Mouse (Mus musculus): ENCODE results near the gene Gp9. TPM values are rescaled to one million over a fixed set of nuclear protein-coding genes. Genes with fewer than 3 reads are reported as not detected.

Gene Gp9
- polyA plus RNA-seq, 1 experiment from 2014 or later: 1.5 TPM

DNA sequence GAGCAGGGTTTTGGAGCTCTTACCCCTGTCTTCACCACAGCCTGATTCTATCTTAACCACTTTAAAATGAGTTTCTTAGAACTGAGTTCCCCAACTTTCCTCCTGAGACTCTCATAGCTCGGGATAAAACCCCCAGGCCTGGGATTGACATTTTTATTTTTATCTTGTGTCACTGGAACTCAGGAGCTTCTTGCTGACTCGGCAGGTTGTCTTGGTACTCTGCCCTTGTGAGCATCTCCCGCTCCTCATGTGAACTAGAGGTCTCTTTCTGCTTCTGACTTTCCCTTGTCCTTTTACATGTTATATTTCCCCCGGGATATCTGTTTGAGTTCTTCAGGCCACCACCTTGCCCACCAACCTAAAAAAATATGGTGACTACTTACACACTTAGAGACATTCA is 40.9 kb upstream of the Gp9 start:
- Histone ChIP-seq H3K27me3 (replicated peaks; ENCODE audit: control insufficient read depth, insufficient read depth, low read length) (peaks cover 16% of the 10 kb centered on the region), H3K4me3 (ENCODE audit: low read length) (no peak overlapping the region), H3K4me1 (ENCODE audit: control insufficient read depth, insufficient read depth, low read length) (peaks cover 16% of the 10 kb centered on the region; the same call in 1 of the 2 replicates), H3K4me2 (ENCODE audit: low read depth, low read length) (no peak overlapping the region), H3K36me3 (ENCODE audit: control insufficient read depth, insufficient read depth, low read length) (no peaks in the 10 kb centered on the region), H3K9ac (ENCODE audit: low read depth, low read length) (no peak overlapping the region), H3K9me3 (ENCODE audit: control insufficient read depth, low read length) (no peaks in the 10 kb centered on the region), H3K27ac (ENCODE audit: low read length) (no peak overlapping the region)
- ATAC-seq: no peak
- WGBS: 82% methylated on average over 4 of the region's 4 CpGs

DNA sequence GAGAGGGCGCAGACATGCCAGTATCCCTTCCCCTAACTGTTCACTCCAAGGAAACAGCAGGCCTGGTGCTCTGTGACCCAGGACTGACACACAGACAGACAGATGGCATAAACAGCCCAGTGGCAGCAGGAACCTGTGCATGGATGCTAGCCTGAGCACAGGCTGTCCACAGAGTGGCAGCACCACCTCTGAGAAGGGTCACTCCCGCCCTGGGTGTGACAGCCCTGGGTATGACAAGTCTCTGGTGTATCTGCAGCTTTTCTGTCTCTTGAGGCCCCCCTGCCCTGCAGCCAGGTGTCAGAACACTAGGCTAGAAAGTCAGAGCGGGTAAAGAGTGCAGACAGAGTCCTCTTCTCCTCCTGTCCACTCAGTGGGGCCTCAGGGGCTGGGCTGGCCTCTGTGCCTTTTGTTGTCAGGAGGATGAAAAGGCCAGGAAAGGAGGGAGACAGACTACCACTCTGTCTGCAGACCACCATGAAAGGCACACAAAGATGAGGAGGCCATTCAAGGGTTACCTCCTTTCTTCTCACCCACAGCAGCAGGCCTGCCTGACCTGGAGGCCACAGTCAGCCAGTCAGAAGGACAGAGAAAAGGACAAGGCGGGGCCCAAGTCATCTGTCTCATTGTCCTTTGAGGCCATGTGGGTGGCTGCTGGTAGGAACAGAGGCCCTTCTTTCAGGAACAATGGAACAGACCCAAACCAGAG is 39.8 kb upstream of the Gp9 start:
- no peaks in the 10 kb centered on the region for H3K36me3 ChIP-seq (ENCODE audit: control insufficient read depth, insufficient read depth, low read length)
- ATAC-seq: no peak
- no peak overlapping the region for H3K27ac ChIP-seq (ENCODE audit: low read length)
- no peak overlapping the region for H3K4me2 ChIP-seq (ENCODE audit: low read depth, low read length)
- 66% methylated on average over 4 of the region's 4 CpGs for WGBS
- no peak overlapping the region for H3K4me3 ChIP-seq (ENCODE audit: low read length)
- no peak overlapping the region for H3K9ac ChIP-seq (ENCODE audit: low read depth, low read length)
- peaks cover 8% of the 10 kb centered on the region; the same call in 1 of the 2 replicates for H3K4me1 ChIP-seq (ENCODE audit: control insufficient read depth, insufficient read depth, low read length)
- H3K9me3 ChIP-seq (ENCODE audit: control insufficient read depth, low read length): no peaks in the 10 kb centered on the region
- H3K27me3 ChIP-seq (replicated peaks; ENCODE audit: control insufficient read depth, insufficient read depth, low read length): peaks cover 5% of the 10 kb centered on the region; the same call in 1 of the 2 replicates

DNA sequence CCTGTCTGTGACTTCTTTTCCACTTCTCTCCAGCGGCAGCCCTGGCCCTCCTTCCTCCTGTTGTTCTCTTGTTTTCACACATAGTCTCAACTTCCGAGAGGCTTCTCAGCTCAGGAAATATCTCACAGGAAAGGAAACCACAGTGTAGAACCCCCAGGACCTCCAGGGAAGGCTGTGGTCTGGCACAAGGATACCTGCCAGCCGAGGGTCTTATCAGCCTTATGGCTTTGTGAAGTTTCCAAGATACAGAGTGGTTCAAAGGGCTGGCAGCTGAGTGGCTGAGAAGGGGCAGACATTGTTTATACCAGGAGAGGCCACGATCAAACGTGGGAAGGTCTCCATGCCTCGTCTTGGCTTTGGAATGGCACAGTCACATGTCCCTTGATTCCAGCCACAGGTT is 38.0 kb upstream of the Gp9 start:
- Histone ChIP-seq H3K4me2 (ENCODE audit: low read depth, low read length) (no peak overlapping the region), H3K9me3 (ENCODE audit: control insufficient read depth, low read length) (no peaks in the 10 kb centered on the region), H3K4me3 (ENCODE audit: low read length) (no peak overlapping the region), H3K27me3 (replicated peaks; ENCODE audit: control insufficient read depth, insufficient read depth, low read length) (no peaks in the 10 kb centered on the region), H3K4me1 (ENCODE audit: control insufficient read depth, insufficient read depth, low read length) (no peaks in the 10 kb centered on the region), H3K9ac (ENCODE audit: low read depth, low read length) (no peak overlapping the region), H3K27ac (ENCODE audit: low read length) (no peak overlapping the region; the same call in 1 of the 2 replicates), H3K36me3 (ENCODE audit: control insufficient read depth, insufficient read depth, low read length) (no peaks in the 10 kb centered on the region)
- no peak for ATAC-seq
- 39% methylated on average over 6 of the region's 6 CpGs for WGBS

DNA sequence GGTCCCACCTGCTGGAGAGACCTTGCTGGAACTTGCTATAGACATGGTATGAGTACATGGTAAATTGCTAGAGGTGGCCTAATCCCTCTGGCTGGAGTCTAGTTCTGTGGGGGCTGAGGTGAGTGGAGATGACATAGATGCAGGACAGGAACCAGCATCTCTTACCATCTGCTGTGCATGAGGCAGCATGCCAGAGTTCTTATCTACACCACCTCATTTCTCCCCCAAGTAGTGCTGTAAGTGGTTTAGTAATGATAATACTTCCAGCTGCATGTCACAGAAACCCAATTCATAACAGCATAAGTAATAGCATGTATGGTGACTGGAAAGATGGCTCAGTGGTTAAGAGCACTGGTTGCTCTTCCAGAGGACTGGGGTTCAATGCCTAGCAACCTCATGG is 37.4 kb upstream of the Gp9 start:
- no peak; the same call in 1 of the 2 replicates for ATAC-seq
- Histone ChIP-seq H3K4me3 (ENCODE audit: low read length) (no peak overlapping the region), H3K4me1 (ENCODE audit: control insufficient read depth, insufficient read depth, low read length) (no peaks in the 10 kb centered on the region), H3K27ac (ENCODE audit: low read length) (no peak overlapping the region), H3K9ac (ENCODE audit: low read depth, low read length) (no peak overlapping the region), H3K9me3 (ENCODE audit: control insufficient read depth, low read length) (no peaks in the 10 kb centered on the region), H3K4me2 (ENCODE audit: low read depth, low read length) (no peak overlapping the region), H3K36me3 (ENCODE audit: control insufficient read depth, insufficient read depth, low read length) (no peaks in the 10 kb centered on the region), H3K27me3 (replicated peaks; ENCODE audit: control insufficient read depth, insufficient read depth, low read length) (no peaks in the 10 kb centered on the region)

DNA sequence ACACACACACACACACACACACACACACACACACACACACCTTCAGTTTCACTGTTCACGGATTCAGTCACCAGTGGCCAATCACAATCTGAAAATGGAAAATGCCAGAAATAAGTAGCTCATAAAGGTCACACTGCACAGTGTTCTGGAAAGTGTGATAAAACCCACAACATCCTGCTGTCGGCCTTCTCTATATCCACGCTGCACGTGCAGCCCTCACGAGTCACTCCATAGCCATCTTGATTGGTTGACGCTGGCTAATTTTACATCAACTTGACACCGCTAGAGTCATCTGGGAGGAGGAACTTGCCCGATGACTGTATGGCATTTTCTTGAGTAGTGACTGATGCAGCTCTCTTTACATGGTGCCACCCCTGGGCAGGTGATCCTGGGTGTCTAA is 35.9 kb upstream of the Gp9 start:
- no peak for ATAC-seq
- WGBS: 83% methylated on average over 8 of the region's 8 CpGs
- 0 out of 2 replicates have a peak, but pooled peaks cover 6% of the 10 kb centered on the region for H3K4me1 ChIP-seq (ENCODE audit: control insufficient read depth, insufficient read depth, low read length)
- no peak overlapping the region for H3K4me2 ChIP-seq (ENCODE audit: low read depth, low read length)
- H3K27me3 ChIP-seq (replicated peaks; ENCODE audit: control insufficient read depth, insufficient read depth, low read length): no peaks in the 10 kb centered on the region
- H3K4me3 ChIP-seq (ENCODE audit: low read length): no peak overlapping the region
- no peak overlapping the region for H3K27ac ChIP-seq (ENCODE audit: low read length)
- H3K9me3 ChIP-seq (ENCODE audit: control insufficient read depth, low read length): no peaks in the 10 kb centered on the region
- H3K9ac ChIP-seq (ENCODE audit: low read depth, low read length): no peak overlapping the region
- no peaks in the 10 kb centered on the region for H3K36me3 ChIP-seq (ENCODE audit: control insufficient read depth, insufficient read depth, low read length)

DNA sequence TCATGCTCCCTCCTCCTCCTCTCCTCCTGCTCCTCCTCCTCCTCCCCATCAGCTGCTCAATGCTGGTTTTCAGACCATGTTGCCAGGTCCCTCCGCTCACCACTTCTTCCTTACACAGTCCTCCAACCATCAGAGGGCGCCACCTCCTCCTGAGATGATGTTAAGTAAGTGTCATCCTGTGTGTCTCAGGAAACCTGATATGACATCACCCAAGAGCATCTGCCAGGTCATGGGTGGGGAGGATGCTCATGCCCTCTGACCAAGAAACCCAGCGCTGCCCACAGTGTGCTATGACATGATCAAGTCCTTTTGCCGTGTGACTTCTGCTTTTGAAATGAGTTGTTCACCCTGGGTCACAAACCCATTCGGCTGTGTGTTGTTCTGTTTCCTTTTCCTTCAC is 35.1 kb upstream of the Gp9 start:
- Histone ChIP-seq H3K27me3 (replicated peaks; ENCODE audit: control insufficient read depth, insufficient read depth, low read length) (no peaks in the 10 kb centered on the region), H3K27ac (ENCODE audit: low read length) (no peak overlapping the region), H3K9ac (ENCODE audit: low read depth, low read length) (no peak overlapping the region), H3K36me3 (ENCODE audit: control insufficient read depth, insufficient read depth, low read length) (no peaks in the 10 kb centered on the region), H3K4me2 (ENCODE audit: low read depth, low read length) (no peak overlapping the region), H3K4me3 (ENCODE audit: low read length) (no peak overlapping the region), H3K4me1 (ENCODE audit: control insufficient read depth, insufficient read depth, low read length) (0 out of 2 replicates have a peak, but pooled peaks cover 6% of the 10 kb centered on the region), H3K9me3 (ENCODE audit: control insufficient read depth, low read length) (no peaks in the 10 kb centered on the region)
- 80% methylated on average over 5 of the region's 5 CpGs for WGBS
- ATAC-seq: no peak

DNA sequence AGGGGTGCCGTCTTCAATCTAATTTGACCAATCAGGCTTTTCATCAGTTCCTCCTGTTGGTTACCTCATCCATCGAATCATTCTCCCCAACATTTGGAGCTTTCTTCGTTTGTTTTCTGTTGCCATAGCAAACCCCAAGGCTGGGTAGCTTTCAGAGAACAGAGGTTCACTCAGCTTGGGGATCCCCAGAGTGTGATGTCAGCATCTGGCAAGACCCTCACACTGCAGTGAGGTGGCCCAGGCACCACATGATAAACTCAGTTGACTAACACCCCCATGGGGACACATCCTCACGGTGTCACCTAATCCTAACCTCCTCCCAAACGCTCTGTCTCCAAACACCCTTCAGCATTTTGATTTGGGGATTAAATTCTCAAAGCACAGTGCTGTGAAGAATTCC is 34.6 kb upstream of the Gp9 start:
- Histone ChIP-seq H3K4me3 (ENCODE audit: low read length) (no peak overlapping the region), H3K9me3 (ENCODE audit: control insufficient read depth, low read length) (no peaks in the 10 kb centered on the region), H3K27ac (ENCODE audit: low read length) (no peak overlapping the region), H3K27me3 (replicated peaks; ENCODE audit: control insufficient read depth, insufficient read depth, low read length) (no peaks in the 10 kb centered on the region), H3K4me2 (ENCODE audit: low read depth, low read length) (no peak overlapping the region), H3K4me1 (ENCODE audit: control insufficient read depth, insufficient read depth, low read length) (0 out of 2 replicates have a peak, but pooled peaks cover 6% of the 10 kb centered on the region), H3K9ac (ENCODE audit: low read depth, low read length) (no peak overlapping the region), H3K36me3 (ENCODE audit: control insufficient read depth, insufficient read depth, low read length) (no peaks in the 10 kb centered on the region)
- no peak for ATAC-seq
- 77% methylated on average over 5 of the region's 5 CpGs for WGBS

DNA sequence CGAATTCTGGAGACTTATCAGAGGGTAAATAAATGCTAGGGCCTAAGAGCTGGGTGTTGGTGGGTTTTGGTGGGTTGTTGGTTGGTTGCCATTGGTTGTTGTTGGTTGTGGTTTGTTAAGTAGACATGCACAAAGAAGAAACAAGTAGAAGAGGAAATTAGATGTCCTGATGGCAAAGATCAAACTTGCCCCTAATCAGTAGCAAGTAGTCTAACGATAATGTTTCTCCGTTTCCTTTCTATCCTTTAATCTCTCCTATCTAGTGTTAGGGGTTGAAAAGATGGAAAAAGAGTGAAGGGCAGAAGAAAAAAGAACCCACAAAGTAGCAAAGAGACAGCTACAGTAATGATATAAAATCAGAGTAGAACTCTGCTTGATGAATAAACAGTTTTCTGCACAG is 33.2 kb upstream of the Gp9 start:
- Histone ChIP-seq H3K4me1 (ENCODE audit: control insufficient read depth, insufficient read depth, low read length) (0 out of 2 replicates have a peak, but pooled peaks cover 6% of the 10 kb centered on the region), H3K9ac (ENCODE audit: low read depth, low read length) (no peak overlapping the region), H3K4me2 (ENCODE audit: low read depth, low read length) (no peak overlapping the region), H3K4me3 (ENCODE audit: low read length) (no peak overlapping the region), H3K9me3 (ENCODE audit: control insufficient read depth, low read length) (no peaks in the 10 kb centered on the region), H3K27ac (ENCODE audit: low read length) (no peak overlapping the region), H3K36me3 (ENCODE audit: control insufficient read depth, insufficient read depth, low read length) (no peaks in the 10 kb centered on the region), H3K27me3 (replicated peaks; ENCODE audit: control insufficient read depth, insufficient read depth, low read length) (no peaks in the 10 kb centered on the region)
- no peak for ATAC-seq
- WGBS: 89% methylated on average over 3 of the region's 3 CpGs

DNA sequence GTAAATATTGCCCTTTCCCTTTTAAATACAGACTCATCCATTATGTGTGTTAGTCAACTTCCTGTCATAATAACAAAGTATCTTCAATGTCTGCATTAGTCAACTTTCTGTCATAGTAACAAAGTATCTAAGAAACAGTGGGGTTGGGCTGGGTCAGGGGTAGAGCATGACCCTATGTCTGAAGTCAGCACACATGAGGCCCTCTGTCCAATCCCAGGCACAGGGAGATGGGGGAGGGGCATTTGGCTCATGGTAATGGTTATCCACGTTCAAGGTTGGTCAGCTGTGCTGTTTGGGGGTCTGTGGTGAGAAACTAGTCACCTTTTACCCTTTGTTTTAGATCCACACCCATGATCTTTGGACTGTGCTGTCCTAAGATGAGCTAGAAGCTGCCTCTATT is 32.6 kb upstream of the Gp9 start:
- no peak overlapping the region for H3K4me3 ChIP-seq (ENCODE audit: low read length)
- H3K27me3 ChIP-seq (replicated peaks; ENCODE audit: control insufficient read depth, insufficient read depth, low read length): no peaks in the 10 kb centered on the region
- 39% methylated on average over 1 of the region's 1 CpGs for WGBS
- no peaks in the 10 kb centered on the region for H3K36me3 ChIP-seq (ENCODE audit: control insufficient read depth, insufficient read depth, low read length)
- ATAC-seq: no peak
- no peak overlapping the region for H3K4me2 ChIP-seq (ENCODE audit: low read depth, low read length)
- 0 out of 2 replicates have a peak, but pooled peaks cover 6% of the 10 kb centered on the region for H3K4me1 ChIP-seq (ENCODE audit: control insufficient read depth, insufficient read depth, low read length)
- H3K9ac ChIP-seq (ENCODE audit: low read depth, low read length): no peak overlapping the region
- no peak overlapping the region for H3K27ac ChIP-seq (ENCODE audit: low read length)
- H3K9me3 ChIP-seq (ENCODE audit: control insufficient read depth, low read length): no peaks in the 10 kb centered on the region

DNA sequence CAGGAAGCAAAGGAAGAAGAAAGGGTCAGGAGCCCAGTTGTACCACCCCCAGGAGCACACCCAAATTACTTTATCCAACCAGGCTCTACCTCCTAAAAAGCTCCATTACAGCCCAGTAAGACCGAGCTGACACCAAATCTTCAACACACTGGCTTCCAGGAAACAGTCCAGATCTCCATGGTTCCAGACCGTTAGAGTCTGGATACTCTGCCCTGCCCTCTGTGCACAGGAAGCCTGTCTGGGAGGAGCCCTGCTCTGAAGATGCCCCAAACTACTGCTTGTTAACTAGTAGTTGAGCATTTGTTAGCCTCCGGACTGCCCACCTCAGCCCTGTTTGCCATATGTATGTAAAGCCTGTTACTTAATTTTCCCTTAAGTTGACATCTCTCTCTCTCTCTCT is 31.8 kb upstream of the Gp9 start:
- no peak overlapping the region for H3K4me2 ChIP-seq (ENCODE audit: low read depth, low read length)
- no peaks in the 10 kb centered on the region for H3K36me3 ChIP-seq (ENCODE audit: control insufficient read depth, insufficient read depth, low read length)
- WGBS: 52% methylated on average over 3 of the region's 3 CpGs
- no peaks in the 10 kb centered on the region for H3K9me3 ChIP-seq (ENCODE audit: control insufficient read depth, low read length)
- no peak overlapping the region for H3K9ac ChIP-seq (ENCODE audit: low read depth, low read length)
- H3K4me1 ChIP-seq (ENCODE audit: control insufficient read depth, insufficient read depth, low read length): 0 out of 2 replicates have a peak, but pooled peaks cover 6% of the 10 kb centered on the region
- H3K4me3 ChIP-seq (ENCODE audit: low read length): no peak overlapping the region
- ATAC-seq: no peak
- H3K27me3 ChIP-seq (replicated peaks; ENCODE audit: control insufficient read depth, insufficient read depth, low read length): no peaks in the 10 kb centered on the region
- H3K27ac ChIP-seq (ENCODE audit: low read length): no peak overlapping the region
